Mouse (Mus musculus) embryo, embryonic 11.5 days (tissue): ENCODE results near the gene Ggt7.
A peak's percentile ranks its signal among the peaks of the same experiment; 100 is the strongest.
"Not testable (repeated sequence)": the region's sequence is repeated elsewhere in the genome, so short reads cannot be mapped to it uniquely, and the experiment has no call there.

Source experiments
- DNase-seq: peaks from one replicate; pipeline ENCODE4 v3.0.0-alpha.2; 2012; ENCODE audit warnings: low read depth, low spot score

Ggt7 gene

DNA sequence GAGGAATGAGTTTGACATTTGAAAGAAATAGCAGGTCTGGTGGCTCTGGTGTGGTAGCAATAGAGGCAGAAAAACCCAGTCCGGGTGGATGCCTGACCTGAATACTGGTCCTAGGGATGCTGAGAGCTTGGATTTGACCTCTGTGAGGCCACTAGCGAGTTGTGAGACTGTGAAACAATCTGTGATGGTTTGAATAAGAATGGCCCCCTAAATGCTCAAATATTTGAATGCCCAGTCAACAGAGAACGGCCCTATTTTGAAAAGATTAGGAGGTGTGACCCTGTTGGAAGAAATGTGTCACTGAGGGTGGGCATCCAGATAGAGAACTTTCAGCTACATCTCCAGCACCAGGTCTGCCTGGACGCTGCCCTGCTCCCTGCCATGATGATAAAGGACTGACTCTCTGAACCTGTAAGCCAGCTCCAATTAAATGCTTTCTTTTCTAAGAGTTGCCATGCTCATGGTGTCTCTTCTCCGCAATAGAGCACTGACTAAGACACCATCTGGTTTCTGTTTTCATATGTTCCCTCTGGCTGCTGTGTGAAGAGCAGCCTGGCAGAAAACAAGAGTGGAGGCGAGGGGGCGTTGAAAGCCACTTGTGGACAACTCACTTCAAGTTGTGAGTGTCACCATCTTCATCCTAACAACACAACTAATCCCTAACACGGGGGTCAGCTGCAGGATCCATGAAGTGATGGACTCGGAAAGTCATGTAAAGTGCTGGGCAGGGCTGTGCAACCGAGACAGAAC is 10.1 kb downstream of the Ggt7 start:
- DNase-seq = no peak

DNA sequence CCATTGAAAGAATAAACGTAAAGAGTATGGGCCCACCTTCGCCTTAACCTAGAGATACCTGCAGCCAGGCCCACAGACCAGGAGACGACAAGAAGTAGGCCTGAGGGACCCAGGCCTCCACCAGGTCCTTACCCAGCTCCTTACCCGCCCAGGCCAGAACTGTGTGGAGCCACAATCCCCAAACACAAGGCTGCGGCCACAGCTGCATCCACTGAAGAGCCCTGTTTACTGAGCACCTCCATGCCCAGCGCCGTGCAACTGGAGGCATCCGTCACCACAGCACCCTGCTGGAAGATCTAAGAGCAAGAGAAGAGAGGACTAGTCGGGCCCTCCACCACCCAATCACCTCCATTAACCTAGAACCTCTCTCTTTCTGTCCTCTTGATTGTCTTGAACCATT is 12.2 kb downstream of the Ggt7 start:
- DNase-seq = no peak

DNA sequence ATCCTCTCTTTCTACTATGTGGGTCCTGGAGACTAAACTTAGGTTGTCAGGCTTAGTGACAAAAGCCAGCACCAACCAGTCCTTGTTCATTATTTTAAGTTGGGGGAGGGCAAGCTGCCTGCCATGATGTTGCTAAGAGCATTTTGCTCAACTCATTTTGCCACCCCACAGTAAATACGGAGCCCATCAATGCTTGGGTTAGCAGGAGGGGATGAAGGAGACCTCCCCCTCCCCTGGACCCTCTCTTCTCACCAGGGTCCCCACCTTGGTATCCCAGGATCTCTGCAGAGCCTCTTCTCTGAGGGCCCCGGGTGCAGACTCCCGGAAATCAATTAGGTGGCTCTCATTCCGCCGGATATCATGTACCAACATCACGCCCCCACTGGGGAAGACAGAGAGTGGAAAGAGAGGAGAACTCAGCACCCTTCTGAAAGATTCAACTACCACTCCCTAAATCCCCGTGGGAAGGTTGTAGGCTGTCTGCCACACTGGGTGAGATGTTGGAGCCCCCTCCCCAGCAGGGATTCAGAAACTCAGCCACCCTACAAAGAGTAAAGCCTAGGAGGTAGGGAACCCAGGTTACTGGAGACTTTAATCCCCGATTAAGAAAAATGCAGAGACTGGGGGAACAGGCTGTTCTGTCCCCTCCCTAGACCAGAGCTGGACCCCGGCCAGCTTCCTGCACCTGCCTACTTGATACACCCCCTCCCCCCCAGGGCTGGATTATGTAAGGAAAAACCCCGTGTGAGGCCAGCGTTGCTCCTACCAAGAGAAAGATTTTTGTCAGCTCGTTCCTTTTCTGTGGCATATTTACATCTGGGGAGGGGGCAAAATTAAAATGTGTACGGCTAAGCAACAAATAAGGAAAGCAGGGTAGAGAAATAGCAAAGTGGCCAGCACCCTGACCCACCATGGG is 13.3 kb downstream of the Ggt7 start:
- no peak for DNase-seq

DNA sequence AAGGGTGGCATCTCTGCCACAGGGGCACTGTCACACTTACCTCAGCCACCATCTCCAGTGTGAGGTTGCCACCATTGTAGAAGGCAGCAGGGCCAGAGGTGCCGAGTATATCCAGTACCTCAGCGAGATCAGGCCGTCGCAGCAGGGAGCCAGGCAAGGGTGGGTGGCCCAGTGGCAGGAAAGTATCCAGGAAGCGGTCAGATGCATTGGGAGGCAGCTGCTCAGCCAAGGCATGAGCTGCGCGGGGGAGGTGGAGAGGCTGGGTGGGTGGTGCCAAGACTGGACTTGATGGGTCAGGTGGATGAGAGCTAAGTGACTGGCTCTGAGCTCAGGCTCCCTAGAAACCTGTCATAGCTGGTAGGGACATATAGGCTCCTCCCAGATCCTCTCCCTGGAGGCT is 15.4 kb downstream of the Ggt7 start:
- DNase-seq = no peak

DNA sequence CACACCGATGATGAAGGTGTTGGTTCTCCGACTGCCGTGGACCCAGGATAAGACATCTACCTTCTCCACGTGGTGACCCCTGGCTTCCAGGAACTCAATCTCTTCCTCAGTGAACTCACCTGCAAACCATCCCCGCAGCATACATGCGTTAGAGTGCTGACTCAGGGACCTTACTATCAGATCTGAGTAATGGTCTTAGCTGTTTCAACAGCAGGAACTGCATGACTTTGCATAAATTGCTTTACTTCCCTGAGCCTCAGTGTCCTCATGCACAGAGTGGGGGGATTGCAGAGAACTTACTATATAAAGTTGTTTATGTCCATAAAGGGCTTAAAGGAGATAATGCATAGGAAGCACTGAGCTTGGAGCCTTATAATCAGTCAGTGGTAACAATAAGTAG is 27.0 kb downstream of the Ggt7 start:
- DNase-seq = no peak

DNA sequence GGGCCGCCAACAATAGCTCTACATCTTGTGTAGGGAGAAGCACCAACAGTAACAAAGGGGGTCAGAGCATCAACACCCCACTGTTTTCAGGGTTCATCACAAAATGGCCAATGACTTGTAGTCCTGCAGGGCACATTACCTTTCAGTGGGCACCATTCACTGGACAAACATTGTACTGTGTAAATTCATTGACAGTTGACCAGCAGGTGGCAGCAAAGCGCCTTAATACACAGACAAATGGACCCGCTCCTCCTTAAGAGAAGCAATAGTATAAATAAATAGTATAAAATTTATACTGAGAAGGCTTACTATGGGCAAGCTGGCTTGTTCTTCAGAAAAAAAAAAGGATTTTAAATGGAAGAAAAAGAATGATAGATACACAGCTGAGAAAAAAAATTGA is 36.0 kb downstream of the Ggt7 start:
- DNase-seq = peak; percentile 46

DNA sequence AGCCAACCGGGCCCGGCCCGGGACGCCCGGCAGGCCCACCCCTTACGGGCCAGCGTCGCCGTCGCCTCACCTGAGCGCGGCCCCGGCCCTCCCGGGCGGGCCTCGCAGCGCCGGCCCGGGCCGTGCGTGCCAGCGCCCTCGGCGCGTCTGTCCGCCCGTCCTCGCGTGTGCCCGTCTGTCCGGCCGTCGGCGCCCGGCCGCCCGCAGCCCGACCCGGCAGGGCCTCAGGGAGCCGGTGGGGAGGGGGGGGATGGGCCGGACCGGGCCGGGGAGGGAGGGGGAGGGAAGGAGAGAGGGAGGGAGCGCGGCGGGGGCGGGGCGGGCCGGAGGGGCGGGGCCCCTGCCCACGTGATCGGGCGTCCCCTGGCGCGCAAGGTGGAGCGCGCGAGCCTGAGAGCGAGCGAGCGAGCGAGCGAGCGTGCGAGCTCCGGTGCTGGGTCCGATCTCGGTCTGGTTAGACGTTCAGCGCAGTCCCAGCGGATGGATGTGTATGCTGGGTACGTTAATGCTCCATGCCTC is 44.4 kb downstream of the Ggt7 start, which contains the start of gene Ncoa6:
Gene Ncoa6, minus strand, starts transcription at position 325 of the 519 bp plus-strand sequence.
- peak; percentile 55 for DNase-seq

DNA sequence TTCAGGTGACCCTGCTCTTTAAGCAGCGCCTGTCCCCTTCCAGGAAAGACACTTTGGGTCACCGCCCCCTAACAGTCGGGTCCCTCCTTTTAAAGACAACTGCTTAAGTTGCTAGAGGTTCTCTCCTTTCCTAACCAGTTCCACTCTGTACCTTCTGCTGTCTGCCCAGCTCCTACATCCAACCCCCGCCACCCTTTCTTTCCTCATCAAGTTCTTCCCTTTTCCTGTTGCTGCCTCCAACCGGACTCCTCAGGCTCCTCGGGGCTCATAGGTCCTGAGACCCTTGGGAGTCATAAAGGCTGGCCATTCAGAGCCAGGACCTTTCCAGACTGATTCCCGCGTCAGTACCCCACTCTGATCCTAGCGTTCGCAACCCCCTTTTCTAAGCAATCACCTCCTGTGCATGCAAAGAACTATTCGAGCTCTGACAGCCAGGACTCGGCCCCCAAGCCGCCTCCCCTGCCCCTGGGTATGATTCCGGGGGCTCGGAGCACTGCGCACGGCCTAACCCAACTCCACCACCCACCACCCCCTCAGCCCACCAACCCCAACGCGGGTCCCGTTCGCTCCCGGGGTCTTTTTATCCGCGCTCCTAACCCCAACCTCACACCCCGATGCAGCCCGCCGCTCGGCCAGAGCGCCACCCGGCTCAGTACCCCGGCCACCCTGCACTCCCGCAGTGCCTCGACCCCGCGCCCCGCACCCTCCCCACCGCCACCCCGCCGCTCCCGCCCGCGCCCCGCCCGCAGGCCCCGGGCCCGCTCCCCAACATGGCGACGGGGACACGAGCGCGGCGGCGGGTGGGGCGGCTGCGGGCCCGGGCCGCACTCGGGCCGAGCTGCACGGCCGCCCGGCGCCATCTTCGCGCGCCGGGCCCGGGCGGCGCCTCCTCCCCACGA is 45.1 kb downstream of the Ggt7 start:
- peak; percentile 20 for DNase-seq

DNA sequence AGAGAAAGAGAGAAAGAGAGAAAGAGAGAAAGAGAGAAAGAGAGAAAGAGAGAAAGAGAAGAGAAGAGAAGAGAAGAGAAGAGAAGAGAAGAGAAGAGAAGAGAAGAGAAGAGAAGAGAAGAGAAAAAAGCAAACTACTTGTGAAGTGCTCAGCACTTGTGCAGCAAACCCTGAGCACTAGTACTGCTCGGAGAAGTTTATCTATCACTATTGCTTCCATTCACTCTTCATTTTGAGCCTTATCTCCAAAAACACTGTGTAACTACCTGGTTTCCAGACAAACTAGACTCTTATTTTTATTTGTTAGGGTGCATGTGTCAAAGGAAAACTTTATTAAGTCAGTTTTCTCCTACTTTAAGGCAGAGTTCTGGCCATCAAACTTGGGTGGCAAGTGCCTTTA is 51.2 kb downstream of the Ggt7 start:
- DNase-seq = no peak

DNA sequence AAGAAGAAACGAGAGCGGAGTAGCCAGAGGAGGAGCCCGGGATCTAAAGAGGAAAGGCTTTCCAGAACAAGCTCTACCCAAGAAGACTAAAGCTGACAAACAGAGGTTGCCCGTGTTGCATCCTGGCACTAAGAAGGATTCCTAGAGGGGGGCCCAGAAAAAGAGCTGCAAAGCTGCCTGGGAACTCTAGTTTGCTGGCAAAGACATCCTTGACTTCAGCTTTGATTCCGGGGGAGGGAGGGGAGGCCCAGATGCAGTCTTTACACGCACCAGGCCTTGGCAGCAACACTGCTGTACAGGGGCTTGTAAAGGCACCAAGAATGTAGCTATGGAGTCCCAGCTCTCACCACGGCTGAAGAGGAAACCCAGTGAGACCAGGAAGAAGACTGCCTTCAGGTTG is 64.4 kb downstream of the Ggt7 start:
- DNase-seq = no peak

DNA sequence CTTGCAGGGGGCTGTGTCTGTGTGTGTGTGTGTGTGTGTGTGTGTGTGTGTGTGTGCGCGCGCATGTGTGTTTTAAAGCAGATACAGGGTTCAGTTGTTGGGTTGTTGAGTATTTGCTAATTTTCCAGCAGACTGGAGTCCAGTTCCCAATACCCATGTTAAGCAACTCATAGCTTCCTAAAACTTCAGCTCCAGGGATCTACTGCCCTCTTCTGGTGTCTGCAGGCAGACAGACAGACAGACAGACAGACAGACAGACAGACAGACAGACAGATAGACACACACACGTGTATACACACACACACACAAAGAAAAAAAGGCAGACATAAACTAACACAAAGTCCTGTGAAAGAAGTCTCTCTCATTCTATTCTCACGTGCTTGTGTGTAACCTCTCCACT is 66.8 kb downstream of the Ggt7 start:
- no peak for DNase-seq

DNA sequence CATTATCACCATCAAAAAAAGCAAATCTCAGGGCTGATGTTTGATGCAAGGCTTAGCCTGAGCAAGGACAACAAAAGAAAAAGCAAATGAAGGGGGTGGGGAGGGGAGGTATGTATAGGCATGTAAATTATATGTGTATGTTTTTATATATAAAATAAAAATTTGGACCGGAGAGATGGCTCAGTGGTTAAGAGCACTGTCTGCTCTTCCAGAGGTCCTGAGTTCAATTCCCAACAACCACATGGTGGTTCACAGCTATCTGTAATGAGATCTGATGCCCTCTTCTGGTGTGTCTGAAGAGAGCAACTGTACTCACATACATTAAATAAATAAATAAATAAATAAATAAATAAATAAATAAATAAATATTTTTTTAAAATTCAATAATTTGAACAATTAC is 70.1 kb downstream of the Ggt7 start:
- DNase-seq = not testable (repeated sequence)

DNA sequence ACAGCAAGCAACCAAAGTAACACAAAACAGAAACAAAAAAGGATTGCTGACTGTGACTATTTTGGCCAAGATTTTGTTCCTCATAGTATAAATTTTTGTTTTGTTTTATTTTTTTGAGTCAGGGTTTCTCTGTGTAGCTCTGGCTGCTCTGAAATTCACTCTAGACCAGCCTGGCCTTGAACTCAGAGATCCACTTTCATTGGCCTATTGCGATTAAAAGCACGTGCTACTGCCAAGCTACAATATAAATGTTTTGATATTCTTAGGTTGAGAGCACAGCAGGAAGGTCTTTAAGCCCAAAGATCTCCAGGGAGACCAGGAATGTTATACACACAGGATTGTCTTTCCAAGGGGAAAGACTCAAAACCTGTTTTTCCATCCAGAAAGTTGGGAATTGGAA is 74.6 kb downstream of the Ggt7 start:
- no peak for DNase-seq

DNA sequence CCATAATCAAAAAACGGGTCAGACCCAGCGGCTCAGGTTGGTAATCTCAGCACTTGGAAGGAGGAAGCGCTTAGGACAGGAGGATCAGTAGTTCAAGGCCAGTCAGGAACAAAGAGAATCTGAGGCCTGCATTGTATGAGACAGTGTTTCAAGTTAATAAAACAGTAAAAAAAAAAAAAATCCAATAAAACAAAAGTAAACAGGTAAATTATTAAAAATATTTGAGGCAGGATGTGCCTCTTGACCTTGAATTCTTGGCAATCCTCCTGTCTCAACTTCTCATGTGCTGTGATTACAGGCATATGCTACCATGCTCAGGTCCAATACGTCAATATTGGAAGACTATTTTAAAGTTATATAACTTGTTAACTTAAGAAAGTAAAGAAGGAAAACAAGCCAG is 75.1 kb downstream of the Ggt7 start:
- DNase-seq = no peak
